Mouse (Mus musculus) urinary bladder, postnatal 25 days (tissue): ENCODE results near the gene Ccna1.

Experiments used
- DNase-seq: peaks from one replicate; pipeline ENCODE4 v3.0.0; 2022; ENCODE audit warnings: low spot score

Gene Ccna1

DNA sequence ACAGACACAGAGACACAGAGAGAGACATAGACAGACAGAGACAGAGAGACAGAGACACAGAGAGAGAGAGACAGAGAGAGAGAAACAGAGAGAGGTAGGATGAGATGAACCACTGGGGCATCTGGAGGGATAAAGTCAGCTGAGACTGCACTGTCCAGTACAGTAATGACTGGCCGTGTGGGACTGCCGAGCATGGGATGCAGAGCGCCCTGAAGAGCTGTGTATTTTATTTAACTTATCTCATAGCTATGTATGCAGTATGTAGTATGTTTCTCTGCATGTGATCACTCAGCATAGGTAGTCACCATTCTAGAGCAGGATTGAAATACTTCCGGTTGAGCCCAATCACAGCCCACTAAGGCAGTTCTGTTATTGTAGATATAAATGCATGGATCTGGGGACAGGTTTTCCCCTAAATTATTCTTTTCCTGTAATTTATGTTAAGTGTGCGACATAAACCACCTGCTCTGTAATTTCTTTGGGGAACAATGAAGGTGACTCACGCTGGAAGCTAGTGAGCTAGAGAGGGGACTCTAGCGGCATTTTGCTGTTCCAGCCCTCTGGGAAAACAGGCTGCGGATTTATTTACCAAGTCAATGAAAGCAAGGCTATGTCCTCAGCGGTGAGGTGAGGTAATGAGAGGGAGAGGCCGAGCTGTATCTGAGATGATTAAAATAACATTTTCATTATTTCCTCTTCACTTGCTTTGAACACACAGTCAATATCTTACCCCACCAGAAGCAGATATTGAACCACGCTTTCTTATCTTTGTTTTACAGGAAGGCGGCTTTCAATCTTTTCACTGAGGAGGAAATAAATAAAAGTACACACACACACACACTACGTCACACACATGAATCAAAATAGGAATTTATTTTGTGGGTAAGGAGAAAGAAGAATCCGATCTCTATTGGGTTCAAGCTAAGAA is 10.7 kb upstream of the Ccna1 start:
- no peak for DNase-seq

DNA sequence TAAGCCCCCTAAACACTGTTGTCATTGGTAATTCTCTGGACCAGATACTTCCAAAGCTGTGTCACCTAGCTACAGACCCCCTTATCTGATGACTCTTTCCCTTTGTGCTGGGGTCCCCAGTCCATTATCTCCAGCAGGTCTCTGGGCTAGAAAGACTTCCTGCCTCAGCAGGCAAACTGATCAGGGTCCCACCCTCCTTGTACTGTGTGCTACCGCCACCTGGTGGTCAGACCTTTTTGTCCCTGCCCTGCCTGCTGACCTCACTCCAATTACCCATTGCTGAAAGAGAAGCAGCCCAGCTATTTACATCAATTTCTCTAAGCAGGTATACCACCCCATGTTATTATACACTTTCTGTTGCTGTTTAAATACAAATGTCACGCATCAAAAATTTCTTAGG is 9.1 kb upstream of the Ccna1 start:
- peak; percentile 53 for DNase-seq

DNA sequence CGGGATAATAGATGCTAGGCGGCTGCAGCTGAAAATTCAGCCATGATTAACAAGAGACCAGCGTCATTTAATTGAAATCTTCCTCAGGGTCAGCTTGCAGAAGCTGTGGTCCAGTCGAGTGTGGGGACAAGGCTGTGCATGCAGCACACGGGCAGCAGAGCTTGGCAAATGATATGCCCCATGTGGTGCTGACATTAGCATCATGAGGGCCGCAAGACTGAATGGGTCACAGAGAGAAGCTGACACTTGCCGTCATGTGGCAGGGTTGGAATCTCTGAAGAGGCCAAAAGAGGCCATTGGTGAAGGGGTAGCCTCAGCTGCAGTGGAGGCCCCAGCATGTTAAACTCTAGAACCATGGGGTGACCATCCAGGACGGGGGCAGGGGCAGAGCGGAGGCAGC is 7.4 kb upstream of the Ccna1 start:
- no peak for DNase-seq

GRCm38 (mm10) chr3:55056376-55056775 is 1.1 kb upstream of the Ccna1 start:
- DNase-seq, result no peak

DNA sequence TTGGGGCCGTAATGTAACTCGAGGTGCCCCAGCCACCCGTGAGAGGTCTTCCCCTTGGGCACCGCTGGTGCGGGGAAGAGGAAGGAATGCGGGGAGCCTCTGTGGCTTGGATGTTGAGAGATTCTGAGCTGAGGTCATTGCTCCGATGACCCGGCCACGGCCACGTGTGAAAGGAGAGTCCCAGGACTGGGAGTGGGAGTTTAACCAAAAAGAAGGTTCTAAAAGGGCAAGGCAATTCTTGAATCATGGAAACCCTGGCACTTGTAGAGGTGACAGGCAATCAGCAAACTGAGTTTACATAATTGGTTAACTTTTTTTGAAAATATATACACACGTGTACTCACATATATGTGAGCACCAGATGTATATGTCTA is 433 bp upstream of the Ccna1 start:
- DNase-seq, result no peak

DNA sequence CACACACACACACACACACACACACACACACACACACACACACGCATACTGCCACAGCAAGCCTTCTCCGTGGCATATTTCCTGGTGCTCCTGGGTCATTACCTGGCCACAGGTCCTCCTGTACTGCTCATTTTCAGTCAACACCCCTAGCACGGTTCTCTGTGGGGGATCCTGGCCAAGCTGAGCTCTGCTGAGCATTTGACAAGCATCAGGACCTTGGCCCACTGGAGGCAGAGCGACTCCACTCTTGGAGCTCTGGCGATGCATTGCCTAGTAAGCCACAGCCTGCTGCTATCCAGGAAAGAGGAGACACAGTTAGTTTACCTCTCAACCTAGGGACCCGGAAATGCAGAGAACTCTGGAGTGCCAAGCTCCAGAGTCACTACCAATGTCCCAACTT is 1.1 kb downstream of the Ccna1 start:
- no peak for DNase-seq

DNA sequence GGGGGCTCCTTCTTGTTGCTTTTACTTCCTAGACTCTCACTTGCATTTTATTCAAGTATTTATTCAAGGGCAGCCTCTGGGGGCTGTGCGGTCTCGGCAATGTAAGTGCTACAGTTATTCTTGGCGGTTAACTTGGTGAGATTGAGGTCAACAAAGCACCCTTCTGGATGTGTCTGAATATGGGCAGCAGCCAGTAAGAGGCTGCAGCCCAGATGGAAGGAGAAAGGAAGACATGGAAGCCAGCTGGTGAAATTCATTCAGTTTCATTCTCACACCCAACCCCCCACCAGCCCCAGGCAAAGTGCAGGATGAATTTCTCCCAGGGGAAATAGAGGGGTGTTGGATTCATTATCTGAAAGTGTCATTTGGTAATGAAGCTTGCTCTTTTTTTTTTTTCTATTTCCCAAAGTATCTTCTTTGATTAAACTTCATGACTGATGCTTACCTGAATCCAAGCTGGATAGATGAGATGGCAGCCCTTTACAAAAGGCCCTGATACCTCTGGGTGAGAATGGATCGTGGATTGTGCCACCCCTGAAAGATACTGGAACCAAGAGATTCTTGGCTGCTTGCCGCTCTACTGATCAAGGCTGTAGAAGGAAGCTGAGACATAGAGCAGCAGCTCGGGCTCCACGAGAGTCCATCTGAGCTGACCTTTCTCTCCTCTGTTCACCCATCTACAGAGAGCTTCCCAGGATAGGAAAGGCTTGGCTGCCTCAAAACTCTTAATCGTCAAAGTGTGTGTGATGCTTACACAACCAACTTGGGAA is 10.5 kb downstream of the Ccna1 start:
- no peak for DNase-seq

DNA sequence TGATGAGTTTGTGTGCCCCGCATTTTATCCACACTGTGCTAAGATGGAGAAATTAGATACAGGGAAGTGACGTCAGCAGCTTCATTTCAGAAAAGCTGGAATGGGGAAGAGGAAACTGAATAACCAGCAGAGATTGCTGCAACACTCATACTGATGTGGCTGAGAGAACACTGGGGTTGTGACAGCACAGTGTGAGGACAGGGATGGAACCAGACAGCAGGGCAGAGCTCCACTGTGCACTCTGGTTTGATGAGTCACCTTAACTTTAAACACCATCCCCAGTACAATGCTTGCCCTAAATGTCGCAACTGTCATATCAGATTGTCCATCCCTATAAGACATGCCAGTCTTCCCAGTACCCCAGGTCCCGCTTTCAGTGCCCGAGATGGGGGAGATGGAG is 17.7 kb downstream of the Ccna1 start:
- no peak for DNase-seq

DNA sequence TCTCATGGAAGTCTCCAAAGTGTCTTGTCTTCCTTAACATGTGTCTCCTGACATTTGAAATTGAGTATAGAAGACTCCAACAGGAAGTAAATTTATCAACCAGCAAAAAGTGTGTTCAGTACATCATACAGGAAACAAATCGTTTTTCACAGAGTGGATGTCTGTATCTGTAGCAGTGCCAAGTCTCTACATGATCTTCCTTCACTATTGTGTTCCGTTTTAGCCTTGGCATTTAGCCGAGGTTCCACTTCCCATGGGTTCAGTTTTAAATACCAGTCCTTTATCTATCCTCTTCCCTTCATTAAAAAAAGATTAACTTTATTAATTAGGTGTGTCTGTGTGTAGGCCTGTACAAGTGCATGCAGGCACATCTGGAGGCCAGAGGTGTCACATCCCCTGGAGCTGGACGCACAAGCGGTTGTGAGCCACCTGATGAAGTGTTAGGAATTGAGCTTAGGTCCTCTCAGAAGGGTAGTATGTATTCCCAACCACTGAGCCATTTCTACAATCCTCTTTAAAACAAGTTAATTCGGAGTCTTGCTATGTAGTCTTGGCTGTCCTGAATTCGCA is 27.9 kb downstream of the Ccna1 start:
- DNase-seq, result no peak

- DNase-seq, result no peak
Measured at GRCm38 (mm10) chr3:55025502-55025901, 29.8 kb downstream of the Ccna1 start.

DNA sequence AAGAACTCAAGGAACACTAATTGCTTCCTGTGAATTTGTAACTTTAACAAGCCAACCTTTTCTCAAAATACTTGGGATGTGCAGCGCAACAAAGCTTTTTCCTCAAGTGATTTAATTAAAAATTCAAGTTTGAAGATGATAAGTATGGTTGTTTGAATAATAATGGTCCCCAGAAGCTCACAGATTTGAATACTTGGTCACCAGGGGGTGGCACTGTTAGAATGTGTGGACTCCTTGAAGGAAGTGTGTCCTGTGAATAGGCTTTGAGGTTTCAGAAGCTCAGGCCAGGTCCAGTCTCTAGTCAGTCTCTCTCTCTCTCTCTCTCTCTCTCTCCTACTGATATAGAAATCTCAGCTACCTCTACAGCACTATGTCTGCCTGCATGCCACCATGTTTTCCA is 32.0 kb downstream of the Ccna1 start:
- DNase-seq, result no peak

DNA sequence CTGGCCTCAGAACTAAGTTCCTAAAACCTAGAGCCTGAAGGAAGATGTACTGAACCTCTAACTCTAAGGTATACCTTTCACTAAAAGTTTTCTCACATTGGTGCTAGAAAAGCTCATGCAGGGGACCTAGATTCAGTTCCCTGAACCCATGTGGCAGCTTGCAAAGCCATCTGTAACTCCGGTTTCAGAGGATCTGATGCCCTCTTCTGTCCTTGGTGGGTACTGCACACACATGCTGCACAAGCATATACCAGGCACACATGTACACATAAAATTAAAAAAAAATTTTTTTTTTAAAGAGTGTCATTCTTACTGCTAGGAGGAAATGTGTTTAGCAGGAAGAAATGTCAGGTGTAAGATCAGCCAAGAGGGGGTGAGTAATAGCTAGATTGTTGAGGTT is 33.1 kb downstream of the Ccna1 start:
- DNase-seq, result no peak

GRCm38 (mm10) chr3:55012536-55012935 is 42.8 kb downstream of the Ccna1 start:
- no peak for DNase-seq

- no peak for DNase-seq
Measured at GRCm38 (mm10) chr3:55011681-55012080, 43.6 kb downstream of the Ccna1 start.

- DNase-seq, result no peak
Measured at GRCm38 (mm10) chr3:55008965-55009741, 46.1 kb downstream of the Ccna1 start.

DNA sequence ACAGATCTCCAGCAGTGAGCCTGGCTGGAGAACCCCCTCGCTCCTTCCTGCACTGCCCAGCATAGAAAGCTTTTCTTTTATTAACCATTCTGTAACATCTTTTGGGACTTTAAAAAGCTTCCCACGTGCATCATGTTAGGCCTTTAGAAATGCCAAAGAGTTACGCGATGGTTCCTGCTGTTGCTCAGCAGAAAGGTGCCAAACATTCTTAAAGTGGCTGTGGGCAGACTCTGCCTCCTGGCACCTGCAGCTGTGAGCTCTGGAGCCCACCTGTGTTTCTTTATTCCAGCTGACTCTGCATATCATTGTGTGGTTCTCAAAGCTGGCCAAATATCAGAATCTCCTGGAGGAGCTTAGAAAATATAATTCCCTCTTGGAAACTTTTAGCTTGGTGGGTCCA is 51.3 kb downstream of the Ccna1 start:
- DNase-seq, result no peak

DNA sequence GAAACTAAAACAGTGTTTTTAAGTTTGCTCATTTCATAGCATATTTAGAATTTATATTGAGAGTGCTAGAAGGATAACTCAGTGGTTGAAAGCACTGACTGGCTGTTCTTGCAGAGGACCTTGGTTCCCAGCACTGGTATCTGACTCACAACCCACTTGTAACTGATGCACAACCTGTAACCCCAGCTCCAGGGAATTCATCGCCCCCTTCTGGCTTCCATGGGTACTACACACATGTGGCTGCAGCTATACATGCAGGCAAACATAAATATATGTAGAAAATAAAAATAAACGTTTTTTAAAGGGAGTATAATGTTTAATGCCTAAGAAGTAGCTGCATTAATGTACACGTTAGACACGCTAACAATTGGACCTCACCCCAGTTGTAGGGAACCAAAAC is 53.6 kb downstream of the Ccna1 start:
- DNase-seq, result no peak
